Mouse (Mus musculus): ENCODE data around the gene Zfp839. TPM values are rescaled to one million over a fixed set of nuclear protein-coding genes. Genes with fewer than 3 reads are reported as not detected.

Zfp839 gene
- total RNA-seq, 1 experiment from 2014 or later = 11.1 TPM

DNA sequence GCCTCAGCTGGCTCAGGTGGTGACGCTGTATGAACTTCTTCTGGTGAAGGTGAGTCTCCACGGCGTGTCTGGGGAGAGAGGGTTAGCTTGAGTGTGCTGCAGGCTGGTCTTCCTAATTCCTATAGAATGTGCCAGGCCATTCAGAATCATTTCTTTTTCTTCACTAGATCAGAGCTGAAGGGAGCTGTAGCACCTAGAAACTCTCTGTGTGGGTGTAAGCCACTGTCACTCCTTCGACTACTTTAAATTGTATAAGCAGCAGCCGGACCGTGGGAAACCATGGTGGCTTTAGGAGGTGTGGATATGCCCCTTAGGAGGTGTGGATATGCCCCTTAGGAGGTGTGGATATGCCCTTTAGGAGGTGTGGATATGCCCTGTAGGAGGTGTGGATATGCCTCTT is 14.0 kb downstream of the Zfp839 start:
- no peak for ATAC-seq (replicated peaks; ENCODE audit: insufficient number of reproducible peaks, low FRiP score, low TSS enrichment, poor library complexity, severe bottlenecking)

DNA sequence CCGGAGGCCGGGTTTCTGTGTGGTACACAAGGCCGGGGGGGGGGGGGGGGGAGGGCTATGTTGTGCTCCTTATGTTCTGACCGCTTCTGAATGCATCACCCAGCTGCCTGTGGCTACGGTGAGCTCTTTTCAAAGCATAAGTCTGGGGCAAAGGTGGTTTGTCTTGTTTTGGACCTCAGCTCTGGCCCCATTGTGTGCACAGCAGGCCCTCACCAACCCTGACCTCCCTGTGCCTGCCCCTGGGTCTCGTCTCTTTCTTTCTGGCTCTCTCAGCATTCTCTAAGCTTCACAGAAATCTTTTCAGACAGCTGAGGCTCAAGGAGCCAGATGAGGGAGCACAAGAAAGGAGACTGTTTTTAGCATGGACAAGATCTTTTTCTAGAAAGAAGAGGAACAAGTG is 15.5 kb downstream of the Zfp839 start:
- no peak for ATAC-seq (replicated peaks; ENCODE audit: insufficient number of reproducible peaks, low FRiP score, low TSS enrichment, poor library complexity, severe bottlenecking)

DNA sequence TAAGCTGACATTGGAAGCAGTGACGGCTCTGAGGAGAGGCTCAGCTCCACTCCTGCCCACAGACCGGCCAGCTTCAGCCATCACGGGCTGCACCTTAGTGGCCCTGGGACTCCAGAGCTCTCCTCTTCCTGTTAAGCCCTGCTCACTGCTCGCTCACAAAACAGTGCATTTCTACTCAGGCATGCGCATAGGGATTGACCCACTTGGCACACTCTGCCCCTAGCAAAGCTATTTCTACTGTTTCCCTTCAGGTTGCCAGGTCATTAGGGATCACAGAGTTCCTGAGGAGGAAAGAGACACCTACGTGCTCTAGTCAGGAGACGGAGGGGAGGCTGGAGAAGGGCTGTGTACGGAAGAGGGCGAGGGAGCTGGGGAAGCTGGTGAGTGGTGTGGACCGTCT is 15.9 kb downstream of the Zfp839 start:
- ATAC-seq (replicated peaks; ENCODE audit: insufficient number of reproducible peaks, low FRiP score, low TSS enrichment, poor library complexity, severe bottlenecking) = no peak

DNA sequence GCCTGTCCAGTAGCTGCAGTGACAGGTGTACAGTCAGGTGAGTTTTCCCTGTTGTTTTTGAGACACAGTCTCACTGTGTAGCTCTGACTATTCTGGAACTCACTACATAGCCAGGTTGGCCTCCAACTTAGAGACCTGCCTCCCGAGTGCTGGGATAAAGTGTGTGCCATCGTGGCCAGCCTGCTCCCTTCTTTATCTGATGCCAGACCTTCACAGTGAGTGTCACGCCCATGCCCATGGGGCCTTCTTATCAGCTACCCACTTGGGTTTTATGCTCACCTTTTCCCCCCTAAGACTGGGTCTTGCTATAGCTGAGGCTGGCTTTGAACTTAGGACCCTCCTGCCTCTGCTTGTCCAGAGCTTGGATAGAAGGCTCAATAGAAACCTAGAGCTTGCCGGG is 20.1 kb downstream of the Zfp839 start:
- no peak for ATAC-seq (replicated peaks; ENCODE audit: insufficient number of reproducible peaks, low FRiP score, low TSS enrichment, poor library complexity, severe bottlenecking)

DNA sequence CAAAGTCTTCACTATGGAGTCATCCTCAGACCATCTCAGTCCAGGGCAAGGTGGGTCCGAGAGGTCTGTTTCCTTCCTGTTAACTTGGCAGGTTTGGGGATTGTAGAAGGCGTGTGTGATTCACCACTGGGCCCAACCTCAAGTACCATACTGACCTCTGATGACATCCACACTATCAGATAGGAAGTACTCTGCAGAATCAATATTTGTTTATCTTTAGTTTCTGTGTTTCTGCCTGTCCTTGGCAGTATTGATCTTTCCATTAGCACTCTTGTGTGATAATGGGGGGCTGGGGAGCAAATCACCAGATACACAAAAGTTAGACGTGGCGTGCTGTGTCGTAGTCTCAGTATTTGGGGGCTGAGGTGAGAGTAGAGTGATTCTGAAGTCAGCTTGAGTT is 21.2 kb downstream of the Zfp839 start:
- no peak for ATAC-seq (replicated peaks; ENCODE audit: insufficient number of reproducible peaks, low FRiP score, low TSS enrichment, poor library complexity, severe bottlenecking)

DNA sequence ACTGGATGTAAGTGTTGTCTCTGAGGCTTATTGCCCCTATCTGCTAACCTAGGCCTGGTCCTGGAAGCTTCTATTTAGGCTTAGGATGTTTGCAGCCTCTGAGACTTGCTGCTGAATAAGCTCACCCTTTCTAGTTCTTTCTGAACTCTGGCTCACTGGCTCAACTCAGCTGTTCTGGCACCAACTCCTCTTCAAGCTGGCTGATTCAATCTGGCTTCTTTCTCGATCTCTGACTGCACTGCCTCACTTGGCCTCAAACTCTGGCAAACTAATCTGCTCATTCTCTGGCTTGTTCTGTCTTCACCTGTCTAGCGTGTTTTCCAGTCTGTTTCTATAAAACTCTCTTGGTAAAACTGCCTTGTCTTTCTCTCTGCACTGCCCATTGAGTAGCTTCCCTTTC is 25.3 kb downstream of the Zfp839 start:
- no peak for ATAC-seq (replicated peaks; ENCODE audit: insufficient number of reproducible peaks, low FRiP score, low TSS enrichment, poor library complexity, severe bottlenecking)

DNA sequence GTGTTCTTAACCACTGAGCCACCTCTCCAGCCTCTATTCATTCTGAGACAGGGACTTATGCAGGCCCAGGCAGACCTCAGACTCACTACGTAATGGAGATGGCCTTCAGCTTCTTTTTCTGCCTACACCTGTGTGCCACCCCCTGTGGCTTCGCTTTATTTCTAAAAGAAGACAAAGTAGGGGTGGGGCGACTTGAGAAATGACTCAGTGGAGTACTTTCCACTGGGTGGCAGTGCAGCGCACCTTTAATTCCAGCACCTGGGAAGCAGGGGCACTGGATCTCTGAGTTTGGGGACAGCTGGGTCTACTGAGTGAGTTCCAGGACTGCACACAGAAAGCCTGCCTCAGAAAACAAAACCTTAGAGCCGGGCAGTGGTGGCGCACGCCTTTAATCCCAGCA is 32.2 kb downstream of the Zfp839 start:
- ATAC-seq (replicated peaks; ENCODE audit: insufficient number of reproducible peaks, low FRiP score, low TSS enrichment, poor library complexity, severe bottlenecking) = no peak

DNA sequence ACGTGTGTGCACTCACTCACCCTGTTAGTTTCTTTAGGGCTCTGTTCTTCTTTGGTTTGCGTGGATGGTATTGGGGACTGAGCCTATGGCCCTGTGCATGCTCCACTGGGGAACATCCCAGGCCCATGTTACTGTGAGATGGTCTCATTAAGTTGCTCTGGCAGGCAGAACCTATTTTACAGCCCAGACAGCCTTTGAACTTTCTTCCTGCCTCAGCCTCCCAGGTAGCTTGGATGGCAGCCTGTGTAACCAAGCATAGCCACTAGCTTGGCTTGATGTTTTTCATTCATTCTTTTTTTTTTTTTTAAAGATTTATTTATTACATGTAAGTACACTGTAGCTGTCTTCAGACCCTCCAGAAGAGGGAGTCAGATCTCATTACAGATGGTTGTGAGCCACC is 35.2 kb downstream of the Zfp839 start:
- ATAC-seq (replicated peaks; ENCODE audit: insufficient number of reproducible peaks, low FRiP score, low TSS enrichment, poor library complexity, severe bottlenecking) = no peak

DNA sequence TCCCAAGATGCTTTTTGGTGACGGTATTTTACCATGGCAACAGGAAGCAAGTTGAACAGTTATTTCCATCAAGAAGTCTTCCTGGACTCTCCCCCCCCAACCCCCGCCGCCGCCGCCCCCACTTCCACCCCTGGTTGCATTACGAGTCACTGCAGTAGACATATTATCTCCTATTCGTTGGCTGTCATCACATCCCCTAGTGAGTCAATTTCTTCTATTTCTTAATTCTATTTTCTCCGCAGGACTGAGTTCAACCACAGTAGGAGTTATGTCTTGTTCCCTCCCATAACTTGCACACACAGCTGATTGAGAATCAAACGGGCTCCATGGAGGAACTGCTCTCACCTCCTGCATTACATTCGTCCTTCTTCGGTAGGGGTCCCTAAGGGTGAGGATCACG is 38.1 kb downstream of the Zfp839 start:
- no peak for ATAC-seq (replicated peaks; ENCODE audit: insufficient number of reproducible peaks, low FRiP score, low TSS enrichment, poor library complexity, severe bottlenecking)

DNA sequence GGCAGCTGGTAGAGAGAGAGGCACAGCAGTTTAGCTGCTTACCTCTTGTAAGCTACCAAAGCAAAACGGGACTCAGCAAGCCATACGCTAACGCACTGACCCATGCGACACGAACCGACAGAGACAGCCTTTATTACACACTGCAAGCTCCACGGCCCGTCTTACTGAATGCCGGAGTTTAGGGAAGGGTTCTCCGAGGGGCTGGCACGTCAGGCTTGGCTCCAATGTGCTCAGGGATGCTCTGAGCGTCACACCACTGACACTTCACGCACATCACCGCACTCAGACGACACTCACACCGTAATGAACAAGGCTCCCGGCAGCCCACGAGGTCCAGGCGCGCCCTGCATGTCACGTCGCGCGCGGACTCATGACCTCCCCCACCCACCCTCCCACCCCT is 38.6 kb downstream of the Zfp839 start:
- peak; percentile 23 for ATAC-seq (replicated peaks; ENCODE audit: insufficient number of reproducible peaks, low FRiP score, low TSS enrichment, poor library complexity, severe bottlenecking)

DNA sequence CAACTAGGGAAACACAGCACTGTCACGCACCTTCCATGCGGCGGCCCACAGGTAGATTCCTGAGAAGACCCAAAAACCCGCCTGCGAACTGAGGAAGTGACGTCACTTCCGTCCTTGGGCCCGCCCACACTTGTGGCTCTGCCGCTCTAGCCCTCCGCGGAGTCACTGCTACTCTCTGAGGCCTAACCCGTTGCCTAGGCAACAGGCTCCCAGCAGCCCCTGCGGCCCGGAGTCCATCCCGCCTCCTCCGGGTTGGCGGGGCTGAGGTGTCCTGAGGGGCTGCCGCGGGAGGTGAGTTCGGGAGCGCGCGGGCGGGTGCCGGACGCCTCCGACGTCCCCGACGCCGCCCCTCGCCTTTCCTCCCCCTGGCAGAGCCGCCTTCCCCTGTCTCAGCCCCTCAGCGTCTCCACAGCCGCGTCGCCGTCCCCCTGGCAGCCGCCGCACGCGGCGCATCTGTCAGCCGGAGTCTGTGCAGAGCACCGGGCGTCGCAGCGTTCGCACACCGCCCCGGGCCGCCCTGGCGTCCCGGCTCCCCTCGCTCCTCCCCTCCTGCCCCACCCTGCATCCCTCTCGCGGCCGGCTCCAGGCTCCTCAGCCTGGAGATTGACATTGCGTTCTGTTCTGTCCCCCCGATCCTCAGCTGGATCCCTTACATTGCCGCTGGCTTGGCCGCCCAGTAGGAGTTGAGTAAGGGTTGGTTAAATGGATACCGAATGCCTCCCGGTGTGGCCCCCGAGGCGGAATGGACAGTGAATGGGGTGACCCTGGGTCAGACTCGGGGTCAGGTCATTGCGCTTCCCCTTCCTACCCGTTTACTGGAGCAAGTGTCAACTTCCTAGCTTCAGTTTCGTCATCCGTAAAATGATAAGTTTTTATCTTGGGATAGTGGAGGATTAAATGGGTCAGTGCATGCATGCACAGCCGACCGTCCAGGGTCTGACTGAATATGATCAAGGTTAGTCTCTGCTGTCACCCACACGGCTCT is 39.3 kb downstream of the Zfp839 start, which contains the start of the genes Cinp and Tecpr2:
Cinp (minus strand) TSS at position 110 of the 985 bp plus-strand sequence.
Tecpr2 (plus strand) TSS at position 229 of the 985 bp plus-strand sequence.
- ATAC-seq (replicated peaks; ENCODE audit: insufficient number of reproducible peaks, low FRiP score, low TSS enrichment, poor library complexity, severe bottlenecking) = peak; percentile 97

DNA sequence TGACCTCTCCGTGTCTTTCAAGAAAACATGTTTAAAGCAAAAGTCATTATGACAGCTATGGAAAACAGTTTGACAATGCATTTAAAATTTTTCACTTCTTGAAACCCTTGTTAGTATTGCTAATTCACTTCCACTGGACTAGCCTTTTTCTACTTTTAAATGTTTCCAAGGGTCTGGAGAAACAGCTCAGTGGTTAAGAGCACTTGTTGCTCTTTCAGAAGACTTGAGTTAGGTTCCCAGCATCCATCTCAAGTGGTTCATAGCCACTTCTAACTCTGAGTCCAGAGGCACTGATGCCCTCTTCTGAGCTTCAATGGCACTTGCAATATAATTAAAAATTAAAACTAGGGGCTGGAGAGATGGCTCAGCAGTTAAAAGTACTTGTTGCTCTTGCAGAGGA is 41.8 kb downstream of the Zfp839 start:
- ATAC-seq (replicated peaks; ENCODE audit: insufficient number of reproducible peaks, low FRiP score, low TSS enrichment, poor library complexity, severe bottlenecking) = no peak

DNA sequence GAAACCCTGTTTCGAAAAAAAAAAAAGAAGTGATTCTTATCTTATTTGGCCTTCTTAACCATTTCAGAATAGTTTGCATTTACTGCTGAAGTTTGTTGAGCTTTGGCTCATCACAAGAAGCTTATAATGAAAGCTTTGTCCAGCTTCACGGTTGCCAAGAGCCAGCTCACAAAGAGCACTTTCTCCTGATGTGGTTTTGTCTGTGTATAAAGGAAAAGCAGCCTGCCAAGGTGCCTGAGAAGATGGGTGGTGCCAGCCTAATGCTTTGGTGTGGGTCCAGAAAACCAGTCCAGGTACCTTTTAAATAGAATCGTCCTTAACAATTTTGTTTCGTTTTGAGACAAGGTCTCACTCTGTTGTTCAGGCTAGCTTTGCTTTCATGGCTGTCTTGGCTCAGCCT is 52.1 kb downstream of the Zfp839 start:
- no peak for ATAC-seq (replicated peaks; ENCODE audit: insufficient number of reproducible peaks, low FRiP score, low TSS enrichment, poor library complexity, severe bottlenecking)

DNA sequence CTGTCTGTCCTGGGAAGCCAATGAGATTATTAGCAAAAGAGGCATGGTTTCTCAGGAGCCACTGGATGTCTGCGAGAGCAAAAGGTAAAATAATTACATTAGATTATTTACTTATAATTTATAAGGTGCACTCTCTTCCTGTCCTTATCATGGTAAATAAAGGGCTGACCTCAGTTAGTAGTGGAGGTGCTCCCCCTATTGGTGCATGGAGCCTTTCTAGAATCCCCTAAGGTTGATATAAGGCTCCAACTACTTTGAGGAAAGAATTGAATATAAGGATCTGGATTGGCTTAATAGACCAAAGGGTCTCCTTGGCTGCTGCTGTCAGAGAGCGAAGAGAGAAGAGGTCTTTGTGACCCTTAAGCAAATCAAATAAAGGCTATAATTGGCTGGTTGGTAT is 53.5 kb downstream of the Zfp839 start:
- ATAC-seq (replicated peaks; ENCODE audit: insufficient number of reproducible peaks, low FRiP score, low TSS enrichment, poor library complexity, severe bottlenecking) = no peak

DNA sequence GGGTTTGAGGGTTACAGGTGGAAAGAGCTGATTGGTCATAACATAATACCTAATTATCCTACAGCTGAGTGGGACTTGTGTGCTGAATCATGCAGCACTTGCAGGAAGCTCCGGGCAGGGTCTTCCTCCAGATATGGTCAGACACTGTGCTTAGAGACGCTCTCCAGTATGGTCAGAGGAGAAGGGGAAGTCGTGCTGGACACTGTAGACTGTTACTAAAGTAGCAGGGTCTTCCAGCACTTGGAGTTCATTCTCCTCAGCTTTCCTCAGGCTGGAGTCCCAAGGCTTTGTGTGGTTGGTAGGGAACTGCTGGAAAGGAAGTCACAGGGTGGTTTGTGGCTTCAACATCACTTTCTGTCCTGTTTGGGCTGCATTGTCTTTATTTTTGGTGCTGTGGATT is 57.8 kb downstream of the Zfp839 start:
- no peak for ATAC-seq (replicated peaks; ENCODE audit: insufficient number of reproducible peaks, low FRiP score, low TSS enrichment, poor library complexity, severe bottlenecking)

DNA sequence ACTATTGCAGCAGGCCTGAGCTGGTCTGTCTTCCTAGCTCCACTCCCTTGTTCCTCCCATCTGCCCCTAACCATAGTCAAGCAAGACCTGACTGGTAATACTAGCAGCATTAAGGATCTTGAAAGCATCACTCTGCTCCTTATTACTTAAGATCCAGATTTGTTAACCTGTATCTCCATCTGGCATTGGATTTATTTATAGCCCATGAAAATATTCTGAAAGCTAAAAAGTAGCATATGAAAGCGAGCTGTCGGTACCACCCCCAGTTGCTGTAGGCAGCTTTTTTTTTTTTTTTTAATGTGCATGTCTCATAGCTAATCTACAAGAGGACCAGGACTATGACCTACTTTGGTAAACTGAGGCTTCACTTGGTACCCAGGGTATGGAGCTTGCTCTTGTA is 59.9 kb downstream of the Zfp839 start:
- ATAC-seq (replicated peaks; ENCODE audit: insufficient number of reproducible peaks, low FRiP score, low TSS enrichment, poor library complexity, severe bottlenecking) = no peak

DNA sequence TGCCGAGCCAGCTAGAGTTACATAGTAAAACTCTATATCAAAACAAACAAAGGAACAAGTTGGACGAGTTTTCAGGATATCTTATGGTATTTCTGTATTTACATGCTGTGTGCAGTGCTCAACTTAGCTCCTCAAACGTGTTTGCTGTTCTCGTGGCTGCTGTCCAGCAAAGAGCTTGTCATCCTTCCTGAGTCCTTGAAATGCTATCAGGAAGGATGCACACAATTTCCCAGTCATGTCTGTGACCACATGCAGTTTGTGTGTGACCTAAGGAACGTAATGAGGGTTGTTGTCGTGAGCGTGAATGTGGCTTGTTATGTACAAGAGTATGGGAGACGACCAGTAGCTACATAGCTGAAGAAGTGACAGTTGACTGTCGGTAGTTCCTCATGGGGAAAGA is 65.7 kb downstream of the Zfp839 start:
- ATAC-seq (replicated peaks; ENCODE audit: insufficient number of reproducible peaks, low FRiP score, low TSS enrichment, poor library complexity, severe bottlenecking) = no peak

Data from monocyte, adult 5-6 weeks (primary cell).